Mouse (Mus musculus): ENCODE data around the gene Macrod2. TPM values are rescaled to one million over a fixed set of nuclear protein-coding genes. Genes with fewer than 3 reads are reported as not detected.

Macrod2 gene
- polyA plus RNA-seq, 1 experiment from 2014 or later, result 42.1 TPM

- Histone ChIP-seq H3K4me3 (ENCODE audit: low read depth, low read length) (no peak overlapping the region), H3K27me3 (ENCODE audit: control insufficient read depth, insufficient read depth, low read length) (no peaks in the 10 kb centered on the region), H3K9me3 (ENCODE audit: control insufficient read depth, low read length) (no peaks in the 10 kb centered on the region), H3K9ac (ENCODE audit: low read length) (no peak overlapping the region), H3K4me1 (ENCODE audit: control insufficient read depth, insufficient read depth, low read length) (no peaks in the 10 kb centered on the region), H3K4me2 (ENCODE audit: low read depth, severe bottlenecking) (no peak overlapping the region), H3K27ac (replicated peaks; ENCODE audit: low read depth, low read length) (no peak overlapping the region), H3K36me3 (ENCODE audit: control insufficient read depth, insufficient read depth, low read length) (no peaks in the 10 kb centered on the region)
- WGBS, result 89% methylated on average over 2 of the region's 2 CpGs
- no peak for ATAC-seq (ENCODE audit: insufficient number of reproducible peaks, low FRiP score, low TSS enrichment, low read depth)
- DNase-seq (ENCODE audit: low spot score), result no peak
These were observed 1869.6 kb downstream of the Macrod2 start for GRCm38 (mm10) chr2:142264697-142265096.

DNA sequence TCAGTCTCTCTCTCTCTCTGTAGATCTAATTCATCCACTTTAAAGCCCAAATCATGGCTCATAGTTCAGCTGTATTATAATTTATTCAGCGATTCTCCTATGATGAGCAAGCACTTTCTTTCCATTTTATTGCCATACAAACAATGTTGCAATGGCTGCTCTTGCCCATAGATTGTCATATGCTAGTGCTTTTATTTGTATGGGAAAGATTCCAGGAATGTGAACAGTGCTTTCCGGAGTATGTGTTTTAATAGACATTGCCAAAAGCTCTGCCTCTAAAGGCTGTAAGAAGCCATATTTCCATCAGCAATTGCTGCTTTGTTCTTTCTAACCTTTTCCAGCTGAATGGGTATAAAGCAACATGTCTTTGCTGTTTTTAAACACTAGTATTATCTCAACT is 1872.7 kb downstream of the Macrod2 start:
- H3K36me3 ChIP-seq (ENCODE audit: control insufficient read depth, insufficient read depth, low read length), result no peaks in the 10 kb centered on the region
- H3K9ac ChIP-seq (ENCODE audit: low read length), result no peak overlapping the region
- H3K4me3 ChIP-seq (ENCODE audit: low read depth, low read length), result no peak overlapping the region
- H3K9me3 ChIP-seq (ENCODE audit: control insufficient read depth, low read length), result no peaks in the 10 kb centered on the region
- H3K4me1 ChIP-seq (ENCODE audit: control insufficient read depth, insufficient read depth, low read length), result no peaks in the 10 kb centered on the region
- ATAC-seq (ENCODE audit: insufficient number of reproducible peaks, low FRiP score, low TSS enrichment, low read depth) (no peak), DNase-seq (ENCODE audit: low spot score) (no peak)
- H3K27me3 ChIP-seq (ENCODE audit: control insufficient read depth, insufficient read depth, low read length), result no peaks in the 10 kb centered on the region
- no peak overlapping the region for H3K4me2 ChIP-seq (ENCODE audit: low read depth, severe bottlenecking)
- 86% methylated on average over 2 of the region's 2 CpGs for WGBS
- H3K27ac ChIP-seq (replicated peaks; ENCODE audit: low read depth, low read length), result no peak overlapping the region

DNA sequence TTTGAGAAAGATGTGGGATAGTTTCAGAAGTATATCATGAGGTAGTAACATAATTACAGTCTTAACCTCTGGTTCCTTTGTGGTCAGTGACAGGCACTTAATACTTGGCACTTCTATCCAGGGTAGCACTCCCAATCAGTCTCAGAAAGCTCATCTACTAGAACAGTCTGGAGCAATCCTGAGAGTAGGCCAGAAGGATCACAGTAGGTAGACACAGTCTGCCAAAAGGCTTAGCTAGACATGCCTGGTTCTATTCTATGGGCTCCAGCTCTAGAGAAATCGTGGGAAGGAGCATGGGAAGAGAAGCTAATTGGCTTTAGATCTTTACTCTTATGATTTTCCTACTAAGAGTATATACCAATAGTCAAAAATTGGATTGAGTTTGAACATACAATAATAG is 1891.7 kb downstream of the Macrod2 start:
- no peaks in the 10 kb centered on the region for H3K9me3 ChIP-seq (ENCODE audit: control insufficient read depth, low read length)
- no peaks in the 10 kb centered on the region for H3K27me3 ChIP-seq (ENCODE audit: control insufficient read depth, insufficient read depth, low read length)
- no peak overlapping the region for H3K4me3 ChIP-seq (ENCODE audit: low read depth, low read length)
- no peaks in the 10 kb centered on the region for H3K36me3 ChIP-seq (ENCODE audit: control insufficient read depth, insufficient read depth, low read length)
- no peak overlapping the region for H3K9ac ChIP-seq (ENCODE audit: low read length)
- 63% methylated on average over 1 of the region's 1 CpGs for WGBS
- H3K27ac ChIP-seq (replicated peaks; ENCODE audit: low read depth, low read length), result no peak overlapping the region
- no peak overlapping the region for H3K4me2 ChIP-seq (ENCODE audit: low read depth, severe bottlenecking)
- H3K4me1 ChIP-seq (ENCODE audit: control insufficient read depth, insufficient read depth, low read length), result no peaks in the 10 kb centered on the region
- ATAC-seq (ENCODE audit: insufficient number of reproducible peaks, low FRiP score, low TSS enrichment, low read depth), result no peak
- DNase-seq (ENCODE audit: low spot score), result no peak

- Histone ChIP-seq H3K9me3 (ENCODE audit: control insufficient read depth, low read length) (no peaks in the 10 kb centered on the region), H3K27me3 (ENCODE audit: control insufficient read depth, insufficient read depth, low read length) (no peaks in the 10 kb centered on the region), H3K9ac (ENCODE audit: low read length) (no peak overlapping the region), H3K27ac (replicated peaks; ENCODE audit: low read depth, low read length) (no peak overlapping the region), H3K4me1 (ENCODE audit: control insufficient read depth, insufficient read depth, low read length) (no peaks in the 10 kb centered on the region), H3K36me3 (ENCODE audit: control insufficient read depth, insufficient read depth, low read length) (no peaks in the 10 kb centered on the region), H3K4me3 (ENCODE audit: low read depth, low read length) (no peak overlapping the region), H3K4me2 (ENCODE audit: low read depth, severe bottlenecking) (no peak overlapping the region)
- DNase-seq (ENCODE audit: low spot score), result no peak
- 67% methylated on average over 4 of the region's 4 CpGs for WGBS
- ATAC-seq (ENCODE audit: insufficient number of reproducible peaks, low FRiP score, low TSS enrichment, low read depth), result no peak
These were observed 1899.7 kb downstream of the Macrod2 start for GRCm38 (mm10) chr2:142294831-142295230.

GRCm38 (mm10) chr2:142303098-142303911 is 1908.2 kb downstream of the Macrod2 start:
- Histone ChIP-seq H3K27ac (replicated peaks; ENCODE audit: low read depth, low read length) (no peak overlapping the region), H3K4me2 (ENCODE audit: low read depth, severe bottlenecking) (no peak overlapping the region), H3K9ac (ENCODE audit: low read length) (no peak overlapping the region), H3K4me1 (ENCODE audit: control insufficient read depth, insufficient read depth, low read length) (no peaks in the 10 kb centered on the region), H3K36me3 (ENCODE audit: control insufficient read depth, insufficient read depth, low read length) (no peaks in the 10 kb centered on the region), H3K4me3 (ENCODE audit: low read depth, low read length) (no peak overlapping the region), H3K9me3 (ENCODE audit: control insufficient read depth, low read length) (no peaks in the 10 kb centered on the region), H3K27me3 (ENCODE audit: control insufficient read depth, insufficient read depth, low read length) (no peaks in the 10 kb centered on the region)
- ATAC-seq (ENCODE audit: insufficient number of reproducible peaks, low FRiP score, low TSS enrichment, low read depth) (no peak), DNase-seq (ENCODE audit: low spot score) (no peak)
- WGBS, result 63% methylated on average over 2 of the region's 2 CpGs

- DNase-seq (ENCODE audit: low spot score) (no peak), ATAC-seq (ENCODE audit: insufficient number of reproducible peaks, low FRiP score, low TSS enrichment, low read depth) (no peak)
- no peaks in the 10 kb centered on the region for H3K4me1 ChIP-seq (ENCODE audit: control insufficient read depth, insufficient read depth, low read length)
- no peak overlapping the region for H3K4me3 ChIP-seq (ENCODE audit: low read depth, low read length)
- H3K27ac ChIP-seq (replicated peaks; ENCODE audit: low read depth, low read length), result no peak overlapping the region
- H3K9ac ChIP-seq (ENCODE audit: low read length), result no peak overlapping the region
- H3K36me3 ChIP-seq (ENCODE audit: control insufficient read depth, insufficient read depth, low read length), result no peaks in the 10 kb centered on the region
- 74% methylated on average over 2 of the region's 2 CpGs for WGBS
- no peaks in the 10 kb centered on the region for H3K9me3 ChIP-seq (ENCODE audit: control insufficient read depth, low read length)
- H3K27me3 ChIP-seq (ENCODE audit: control insufficient read depth, insufficient read depth, low read length), result no peaks in the 10 kb centered on the region
- no peak overlapping the region for H3K4me2 ChIP-seq (ENCODE audit: low read depth, severe bottlenecking)
These were observed 1908.7 kb downstream of the Macrod2 start for GRCm38 (mm10) chr2:142303912-142304182.

DNA sequence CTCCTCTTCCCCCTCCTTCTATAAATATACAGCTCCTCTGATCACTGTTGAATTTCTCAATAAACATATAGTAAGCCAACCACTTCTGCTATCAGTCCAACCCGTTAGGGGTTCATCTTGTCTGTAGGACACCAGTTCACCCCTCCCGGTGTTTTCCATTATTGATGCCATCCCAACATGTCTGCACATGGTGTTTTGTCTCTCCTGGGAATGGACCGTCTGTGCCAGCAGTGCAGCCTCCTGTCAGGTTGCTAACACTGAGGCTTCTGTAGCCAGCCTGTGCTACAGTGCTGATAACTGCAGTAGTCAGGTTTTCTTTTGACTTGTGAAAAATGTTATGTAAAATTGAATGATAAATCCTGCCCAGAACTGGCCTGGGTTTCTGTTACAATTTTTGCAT is 1928.0 kb downstream of the Macrod2 start:
- H3K9ac ChIP-seq (ENCODE audit: low read length), result no peak overlapping the region
- H3K9me3 ChIP-seq (ENCODE audit: control insufficient read depth, low read length), result no peaks in the 10 kb centered on the region
- DNase-seq (ENCODE audit: low spot score) (no peak), ATAC-seq (ENCODE audit: insufficient number of reproducible peaks, low FRiP score, low TSS enrichment, low read depth) (no peak)
- H3K36me3 ChIP-seq (ENCODE audit: control insufficient read depth, insufficient read depth, low read length), result no peaks in the 10 kb centered on the region
- no peaks in the 10 kb centered on the region for H3K27me3 ChIP-seq (ENCODE audit: control insufficient read depth, insufficient read depth, low read length)
- no peaks in the 10 kb centered on the region for H3K4me1 ChIP-seq (ENCODE audit: control insufficient read depth, insufficient read depth, low read length)
- H3K4me3 ChIP-seq (ENCODE audit: low read depth, low read length), result no peak overlapping the region
- H3K4me2 ChIP-seq (ENCODE audit: low read depth, severe bottlenecking), result no peak overlapping the region
- no peak overlapping the region for H3K27ac ChIP-seq (replicated peaks; ENCODE audit: low read depth, low read length)
- 82% methylated on average over 3 of the region's 3 CpGs for WGBS

DNA sequence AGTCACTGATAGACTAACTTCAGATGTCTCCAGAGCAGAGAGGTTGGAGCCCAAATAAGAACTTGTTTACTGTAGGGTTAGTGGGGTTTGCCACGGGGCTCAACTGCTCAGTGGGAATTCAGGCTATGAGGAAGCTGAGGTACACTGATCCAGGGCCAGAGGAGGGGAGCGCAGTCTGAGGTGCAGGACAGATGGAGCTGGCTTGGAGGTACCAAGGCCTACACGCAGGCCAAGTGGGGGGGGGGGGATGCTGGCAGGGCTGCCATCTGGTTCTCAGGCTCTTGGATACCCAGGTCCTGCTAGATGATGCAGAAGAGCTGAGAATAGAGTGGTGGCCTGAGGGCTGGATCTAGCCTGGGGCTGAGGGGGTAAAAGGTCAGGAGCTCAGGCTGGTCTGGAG is 1931.6 kb downstream of the Macrod2 start:
- Histone ChIP-seq H3K27ac (replicated peaks; ENCODE audit: low read depth, low read length) (no peak overlapping the region), H3K4me3 (ENCODE audit: low read depth, low read length) (no peak overlapping the region), H3K4me1 (ENCODE audit: control insufficient read depth, insufficient read depth, low read length) (no peaks in the 10 kb centered on the region), H3K9me3 (ENCODE audit: control insufficient read depth, low read length) (no peaks in the 10 kb centered on the region), H3K36me3 (ENCODE audit: control insufficient read depth, insufficient read depth, low read length) (no peaks in the 10 kb centered on the region), H3K27me3 (ENCODE audit: control insufficient read depth, insufficient read depth, low read length) (no peaks in the 10 kb centered on the region), H3K9ac (ENCODE audit: low read length) (no peak overlapping the region), H3K4me2 (ENCODE audit: low read depth, severe bottlenecking) (no peak overlapping the region)
- 91% methylated on average over 3 of the region's 3 CpGs for WGBS
- DNase-seq (ENCODE audit: low spot score) (no peak), ATAC-seq (ENCODE audit: insufficient number of reproducible peaks, low FRiP score, low TSS enrichment, low read depth) (no peak)

DNA sequence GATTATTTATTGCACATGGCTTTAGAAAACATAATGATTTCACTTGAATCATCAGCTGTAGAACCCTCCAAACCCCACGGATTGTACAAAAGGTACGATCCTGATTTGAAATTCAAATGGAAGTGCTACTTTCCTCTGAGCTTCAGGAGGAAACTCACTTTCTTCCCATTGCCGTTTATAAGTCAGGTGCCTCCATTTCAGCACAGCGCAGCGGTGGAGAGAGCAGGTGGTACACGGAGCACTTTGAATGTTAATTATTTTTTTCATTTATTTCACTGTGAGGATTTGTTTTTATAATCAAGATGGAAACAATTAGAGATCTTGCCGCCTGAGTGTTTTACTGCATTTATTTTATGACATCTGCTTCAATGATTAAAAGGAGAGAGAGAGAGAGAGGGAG is 1934.7 kb downstream of the Macrod2 start:
- Histone ChIP-seq H3K27ac (replicated peaks; ENCODE audit: low read depth, low read length) (no peak overlapping the region), H3K9me3 (ENCODE audit: control insufficient read depth, low read length) (no peaks in the 10 kb centered on the region), H3K27me3 (ENCODE audit: control insufficient read depth, insufficient read depth, low read length) (no peaks in the 10 kb centered on the region), H3K9ac (ENCODE audit: low read length) (no peak overlapping the region), H3K4me2 (ENCODE audit: low read depth, severe bottlenecking) (no peak overlapping the region), H3K36me3 (ENCODE audit: control insufficient read depth, insufficient read depth, low read length) (no peaks in the 10 kb centered on the region), H3K4me1 (ENCODE audit: control insufficient read depth, insufficient read depth, low read length) (0 out of 2 replicates have a peak, but pooled peaks cover 3% of the 10 kb centered on the region), H3K4me3 (ENCODE audit: low read depth, low read length) (no peak overlapping the region)
- DNase-seq (ENCODE audit: low spot score), result no peak
- 61% methylated on average over 7 of the region's 7 CpGs for WGBS
- ATAC-seq (ENCODE audit: insufficient number of reproducible peaks, low FRiP score, low TSS enrichment, low read depth), result no peak
